In genomic region chr10:111224696-111225095, GRCm38 (mm10) we compare ENCODE assay signal across 20 mouse cellular contexts.
"Had no signal": no experiment of that assay in that cellular context is flagged by ENCODE, and none has a peak within 500 bp of the region (broad histone marks: within the 10 kb centered on the region; RNA-seq: fewer than 3 reads in every experiment).

No protein-coding gene starts in this region.

- H3K9ac ChIP-seq: lung, embryonic 14.5 days; midbrain, embryonic 13.5 days; midbrain, embryonic 15.5 days; neural tube, embryonic 13.5 days; neural tube, embryonic 15.5 days; stomach, embryonic 15.5 days had no signal

- H3K27ac ChIP-seq: midbrain, embryonic 10.5 days; midbrain, embryonic 13.5 days; midbrain, embryonic 15.5 days; neural tube, embryonic 13.5 days; neural tube, embryonic 15.5 days; stomach, embryonic 15.5 days; stomach, postnatal 0 days had no signal

- H3K27me3 ChIP-seq: midbrain, embryonic 13.5 days; midbrain, embryonic 15.5 days; neural tube, embryonic 13.5 days; neural tube, embryonic 15.5 days; stomach, embryonic 15.5 days had no signal

- H3K4me3 ChIP-seq: midbrain, embryonic 10.5 days; midbrain, embryonic 13.5 days; midbrain, embryonic 15.5 days; myocyte; neural tube, embryonic 13.5 days; neural tube, embryonic 15.5 days; stomach, embryonic 15.5 days had no signal

- ATAC-seq: midbrain, embryonic 13.5 days; midbrain, embryonic 15.5 days had no signal

- H3K36me3 ChIP-seq: midbrain, embryonic 10.5 days; midbrain, embryonic 15.5 days; neural tube, embryonic 13.5 days; neural tube, embryonic 15.5 days; stomach, embryonic 15.5 days had no signal

- H3K4me2 ChIP-seq: lung, embryonic 14.5 days; midbrain, embryonic 13.5 days; midbrain, embryonic 15.5 days; neural tube, embryonic 13.5 days; neural tube, embryonic 15.5 days; stomach, embryonic 15.5 days had no signal

- H3K9me3 ChIP-seq: midbrain, embryonic 10.5 days; midbrain, embryonic 13.5 days; midbrain, embryonic 15.5 days; neural tube, embryonic 13.5 days; neural tube, embryonic 15.5 days; stomach, embryonic 15.5 days had no signal

- DNase-seq: lung, adult 18-20 months; lung, embryonic 14.5 days; lung, postnatal 10 days; lung, postnatal 4 days; retina, postnatal 1 day; right cerebral cortex, adult 18-20 months; right cerebral cortex, postnatal 25 days; right cerebral cortex, postnatal 4 days; spleen, adult 18-20 months; thymus, adult 2 months; thymus, postnatal 25 days; thymus, postnatal 4 days had no signal
